Mouse (Mus musculus) hindbrain, postnatal 0 days (tissue): Measurements from ENCODE around the gene Jpt1. TPM values are rescaled to one million over a fixed set of nuclear protein-coding genes. Genes with fewer than 3 reads are reported as not detected.

Source experiments
- ATAC-seq: fragments of 200-750 bp; cut with Nextera tagmentation; 2 replicates; pipeline ENCODE4 v1.8.0; 2017; ENCODE audit warnings: mild to moderate bottlenecking, moderate TSS enrichment, moderate library complexity
- DNase-seq: peaks from one replicate; pipeline ENCODE4 v3.0.0-alpha.2; 2015; ENCODE audit warnings: low spot score
- H3K27ac ChIP-seq: fragments of 300-500 bp; sonication (generic); 2 replicates; pipeline ENCODE4 v1.5.1; 2014; ENCODE audit warnings: mild to moderate bottlenecking
- H3K27me3 ChIP-seq: fragments of 300-500 bp; sonication (generic); 2 replicates; pipeline ENCODE4 v1.6.1; 2014; ENCODE audit warnings: low read length, mixed read lengths; ENCODE audit not compliant: insufficient read depth
- H3K36me3 ChIP-seq: fragments of 300-500 bp; sonication (generic); 2 replicates; pipeline ENCODE4 v1.6.1; 2014; ENCODE audit warnings: low read length, mixed read lengths; ENCODE audit not compliant: insufficient read depth
- H3K4me1 ChIP-seq: fragments of 300-500 bp; sonication (generic); 2 replicates; pipeline ENCODE4 v1.6.1; 2014; ENCODE audit warnings: antibody characterized with exemption, low read length, mixed read lengths; ENCODE audit not compliant: insufficient read depth
- H3K4me2 ChIP-seq: fragments of 300-500 bp; sonication (generic); 2 replicates; pipeline ENCODE4 v1.6.1; 2014; ENCODE audit warnings: low read depth, mild to moderate bottlenecking, low read length, moderate library complexity, mixed read lengths
- H3K4me3 ChIP-seq: fragments of 300-500 bp; sonication (generic); 2 replicates; pipeline ENCODE4 v1.5.1; 2014; ENCODE audit warnings: low read length
- H3K9ac ChIP-seq: fragments of 300-500 bp; sonication (generic); replicated peaks from 2 replicates; pipeline ENCODE4 v1.6.1; 2014; ENCODE audit warnings: mild to moderate bottlenecking, low read length, moderate library complexity, mixed read lengths
- H3K9me3 ChIP-seq: fragments of 300-500 bp; sonication (generic); 2 replicates; pipeline ENCODE4 v1.6.1; 2016; ENCODE audit warnings: low read length, mixed read lengths
- CTCF ChIP-seq: IDR thresholded peaks from 2 replicates; pipeline ENCODE4 v1.5.1; 2016; ENCODE audit warnings: antibody characterized with exemption, control low read depth, low read depth
- WGBS: fragments of 180-500 bp; shearing (Covaris S2); extraction: QIAGEN DNeasy Blood & Tissue Kit; methylation state at CpG from one replicate; pipeline ENCODE4 v1.1.7; 2014; 5-methylcytosine and 5-hydroxymethylcytosine counted together
- polyA plus RNA-seq: library from polyadenylated mRNA; unstranded; fragments of >200 nt; fragmentation: Nextera tagmentation; extraction: Ambion mirVana; gene quantifications from 2 replicates; pipeline ENCODE4 v1.2.1, GENCODE M21; 2015
- total RNA-seq: library from RNA; depleted of rRNA; stranded (reverse); fragments of >200 nt; gene quantifications from 2 replicates; pipeline ENCODE4 v1.2.3, GENCODE M21; 2014

The Jpt1 gene
- total and polyA plus RNA-seq, 2 experiments from 2014 or later = 655 to 1,016 TPM

DNA sequence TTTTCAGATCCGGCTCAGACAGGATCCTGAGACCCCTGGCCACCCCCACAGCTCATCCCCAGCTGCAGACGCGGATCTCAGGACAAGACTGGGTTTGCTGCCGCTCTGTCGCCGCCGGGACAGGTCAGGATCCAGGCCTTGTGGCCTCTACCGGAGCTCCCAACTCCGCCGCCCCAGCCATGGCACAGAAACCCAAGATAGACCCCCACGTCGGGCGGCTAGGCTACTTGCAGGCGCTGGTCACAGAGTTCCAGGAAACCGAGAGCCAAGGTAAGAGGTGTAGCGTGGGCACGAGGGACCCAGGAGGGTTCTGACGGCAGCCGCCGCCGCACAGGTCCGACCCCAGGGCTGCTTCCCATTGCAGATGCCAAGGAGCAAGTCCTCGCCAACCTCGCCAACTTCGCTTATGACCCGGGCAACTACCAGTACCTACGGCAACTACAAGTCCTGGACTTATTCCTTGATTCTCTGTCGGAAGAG, 38.4 kb downstream of the Jpt1 start:
- Histone ChIP-seq H3K4me2 (peak overlapping the region; percentile 64), H3K4me3 (peak overlapping the region; percentile 84), H3K4me1 (peaks cover 4% of the 10 kb centered on the region), H3K9ac (peak overlapping the region; percentile 54), H3K36me3 (no peaks in the 10 kb centered on the region), H3K9me3 (no peaks in the 10 kb centered on the region), H3K27ac (peak overlapping the region; percentile 78), H3K27me3 (no peaks in the 10 kb centered on the region)
- WGBS = 5% methylated on average over 28 of the region's 28 CpGs
- TF ChIP-seq CTCF = no peak
- DNase-seq (no peak), ATAC-seq (peak; percentile 36)

DNA sequence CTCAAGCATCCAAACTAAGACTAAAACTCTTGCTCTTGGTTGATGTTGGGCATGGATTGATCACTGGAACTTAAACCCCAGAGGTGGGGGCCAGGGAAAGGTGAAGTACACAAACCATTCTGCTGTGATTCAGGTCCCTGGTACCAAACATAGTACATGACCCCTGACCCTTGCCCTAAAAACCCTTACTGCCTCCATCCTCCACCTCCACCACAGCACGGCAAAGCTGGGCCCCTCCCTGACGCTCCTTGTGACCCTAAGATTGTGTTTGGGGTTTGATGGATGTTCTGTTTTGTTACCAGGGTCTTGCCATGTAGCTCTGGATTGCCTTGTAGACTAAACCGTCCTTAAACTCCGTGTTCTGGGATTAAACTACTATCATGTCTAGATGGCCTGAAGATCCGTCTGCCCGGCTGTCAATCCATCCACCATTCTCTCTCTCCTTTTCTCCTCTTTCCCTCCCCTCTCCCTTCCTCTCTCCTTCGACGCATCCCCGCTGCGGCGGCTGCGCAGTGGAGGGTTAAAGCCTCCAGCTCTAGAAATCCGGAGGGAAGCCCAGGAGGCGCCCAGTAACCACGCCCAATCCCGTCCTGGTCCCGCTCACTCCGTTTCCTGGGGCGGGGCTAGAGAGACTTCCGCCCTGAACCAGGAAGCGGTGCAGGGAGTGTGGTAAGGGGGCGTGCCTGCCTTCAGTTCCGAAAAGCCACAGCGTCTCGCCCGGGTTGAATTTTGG, 39.0 kb downstream of the Jpt1 start, which contains the start of gene Armc7:
Gene Armc7, plus strand, starts transcription at position 643 of the 733 bp plus-strand sequence.
- H3K9me3 ChIP-seq = no peaks in the 10 kb centered on the region
- ATAC-seq = peak; percentile 98
- under 1% methylated on average over 26 of the region's 26 CpGs for WGBS

DNA sequence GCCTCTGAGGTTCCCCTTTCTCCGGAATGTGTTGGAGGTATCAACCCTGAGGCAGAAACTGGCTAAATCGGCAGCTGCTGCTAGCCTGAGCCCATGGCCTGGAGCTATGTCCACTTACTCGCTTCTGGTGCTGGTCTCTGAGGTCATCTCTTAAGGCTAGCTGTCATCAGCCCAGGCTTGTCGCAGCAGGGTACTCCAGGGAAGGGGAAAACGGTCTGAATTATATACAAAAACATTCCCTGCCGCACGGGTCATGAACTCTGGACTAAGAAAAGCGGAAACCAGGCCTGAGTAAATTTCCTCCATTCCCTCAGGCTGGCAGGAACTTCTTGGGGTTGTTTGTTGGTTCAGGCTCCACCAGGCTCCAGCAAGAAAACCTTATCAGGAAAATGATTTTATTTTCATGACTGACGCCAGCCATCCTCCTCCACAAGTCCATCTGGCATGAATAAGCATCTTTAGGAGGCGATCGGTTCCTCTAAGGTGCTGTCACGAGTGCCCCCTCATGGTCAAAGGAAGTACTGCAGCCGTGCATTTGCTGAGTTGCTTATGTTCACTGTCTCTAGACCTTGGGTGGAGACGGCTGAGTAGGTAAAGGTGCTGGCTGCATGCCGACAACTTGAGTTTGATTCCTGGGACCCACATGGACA, 40.4 kb downstream of the Jpt1 start:
- Histone ChIP-seq H3K27ac (peak overlapping the region; percentile 41; the same call in 1 of the 2 replicates), H3K9me3 (no peaks in the 10 kb centered on the region), H3K9ac (no peak overlapping the region), H3K4me3 (no peak overlapping the region), H3K4me2 (peak overlapping the region; percentile 6), H3K4me1 (peaks cover 4% of the 10 kb centered on the region), H3K27me3 (no peaks in the 10 kb centered on the region), H3K36me3 (no peaks in the 10 kb centered on the region)
- WGBS = 21% methylated on average over 15 of the region's 15 CpGs
- peak; percentile 99 for TF ChIP-seq CTCF
- ATAC-seq (peak; percentile 30; the same call in 1 of the 2 replicates), DNase-seq (peak; percentile 95)

More for the DNA sequence above, 39.0 kb downstream of the Jpt1 start, which contains the start of gene Armc7:
- TF ChIP-seq CTCF = 0 out of 2 replicates have a peak, but pooled peaks have one; percentile 3
- Histone ChIP-seq H3K9ac (peak within 1 kb of the TSS; percentile 54), H3K4me3 (peak within 1 kb of the TSS; percentile 84), H3K27ac (peak within 1 kb of the TSS; percentile 78), H3K27me3 (no peaks in the 10 kb centered on the region), H3K36me3 (no peaks in the 10 kb centered on the region), H3K4me1 (peaks cover 4% of the 10 kb centered on the region), H3K4me2 (peak within 1 kb of the TSS; percentile 64)
- peak; percentile 97 for DNase-seq

DNA sequence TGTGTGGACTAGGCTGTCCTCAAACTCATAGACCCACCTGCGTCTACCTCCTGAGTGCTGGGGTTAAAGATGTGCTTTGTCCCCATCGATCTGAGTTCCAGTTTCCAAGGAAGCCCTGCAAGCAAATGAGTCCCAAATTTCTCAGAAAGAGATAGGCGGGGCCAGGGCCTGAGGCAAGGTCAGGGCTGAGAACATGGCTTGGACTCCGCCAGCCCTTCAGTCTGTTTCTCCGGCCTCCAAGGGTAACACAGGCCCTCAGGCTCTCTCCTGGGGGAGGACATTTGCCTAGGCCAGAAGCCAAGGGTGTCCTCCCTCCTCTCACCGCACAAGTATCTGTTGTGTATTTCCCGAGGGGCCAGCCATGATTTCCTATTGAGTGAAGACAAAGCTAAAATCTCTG, 42.0 kb downstream of the Jpt1 start:
- 78% methylated on average over 7 of the region's 7 CpGs for whole genome bisulfite sequencing
- Histone ChIP-seq H3K36me3 (no peaks in the 10 kb centered on the region), H3K27ac (no peak overlapping the region), H3K4me1 (peaks cover 4% of the 10 kb centered on the region), H3K4me3 (no peak overlapping the region), H3K4me2 (no peak overlapping the region), H3K9ac (no peak overlapping the region), H3K9me3 (no peaks in the 10 kb centered on the region), H3K27me3 (no peaks in the 10 kb centered on the region)
- DNase-seq (no peak), ATAC-seq (no peak)
- no peak for TF ChIP-seq CTCF

DNA sequence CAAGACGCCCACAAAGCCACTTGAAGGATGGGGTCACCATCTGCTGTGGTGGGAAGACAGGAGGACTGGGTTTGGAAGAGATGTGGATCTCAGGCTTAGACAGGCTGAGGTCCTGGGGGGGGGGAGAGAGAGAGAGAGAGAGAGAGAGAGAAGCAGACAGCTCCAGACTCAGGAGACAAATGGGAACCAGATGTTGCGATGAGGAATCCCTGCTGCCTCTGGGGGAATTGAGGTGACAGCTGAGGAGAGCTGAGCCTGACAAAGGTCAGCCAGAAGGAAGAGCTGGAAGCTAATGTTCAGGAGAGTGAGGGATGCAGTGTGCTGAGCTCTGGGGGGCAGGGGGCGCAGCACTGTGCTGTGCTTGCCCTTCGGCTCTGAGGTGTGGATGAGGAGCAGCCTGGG, 47.0 kb downstream of the Jpt1 start:
- Histone ChIP-seq H3K27me3 (no peaks in the 10 kb centered on the region), H3K27ac (no peak overlapping the region), H3K4me3 (no peak overlapping the region), H3K9me3 (no peaks in the 10 kb centered on the region), H3K9ac (no peak overlapping the region), H3K4me1 (no peaks in the 10 kb centered on the region), H3K4me2 (no peak overlapping the region), H3K36me3 (no peaks in the 10 kb centered on the region)
- 40% methylated on average over 4 of the region's 4 CpGs for WGBS
- no peak for DNase-seq
- TF ChIP-seq CTCF = no peak
- ATAC-seq = no peak

DNA sequence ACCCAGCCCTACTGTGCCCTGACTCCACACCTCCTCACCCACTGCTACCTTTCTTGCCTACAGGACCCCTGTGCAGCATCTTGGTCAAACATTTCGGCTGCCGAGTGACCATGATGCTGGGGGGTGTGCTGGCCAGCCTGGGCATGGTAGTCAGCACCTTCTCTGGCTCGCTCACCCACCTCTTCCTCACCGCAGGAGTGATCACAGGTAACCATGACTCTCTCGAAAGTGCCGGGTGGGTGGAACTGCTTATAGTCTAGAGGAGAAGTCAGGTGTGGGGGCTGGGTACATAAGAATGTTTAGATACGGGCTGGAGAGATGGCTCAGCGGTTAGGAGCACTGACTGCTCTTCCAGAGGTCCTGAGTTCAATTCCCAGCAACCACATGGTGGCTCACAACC, 49.3 kb downstream of the Jpt1 start:
- no peak overlapping the region for H3K4me3 ChIP-seq
- DNase-seq = no peak
- no peak overlapping the region for H3K9ac ChIP-seq
- H3K4me2 ChIP-seq = no peak overlapping the region
- no peak for ATAC-seq
- H3K27me3 ChIP-seq = no peaks in the 10 kb centered on the region
- no peak for TF ChIP-seq CTCF
- no peak overlapping the region for H3K27ac ChIP-seq
- no peaks in the 10 kb centered on the region for H3K36me3 ChIP-seq
- H3K4me1 ChIP-seq = no peaks in the 10 kb centered on the region
- 90% methylated on average over 8 of the region's 8 CpGs for WGBS
- H3K9me3 ChIP-seq = no peaks in the 10 kb centered on the region
